Mouse (Mus musculus) lung, adult 2 months (tissue): Measurements from ENCODE around the gene Zdhhc21. TPM values are rescaled to one million over a fixed set of nuclear protein-coding genes. Genes with fewer than 3 reads are reported as not detected.
A peak's percentile ranks its signal among the peaks of the same experiment; 100 is the strongest.

Experiments used
- DNase-seq: peaks from one replicate; pipeline ENCODE4 v3.0.0; 2022
- H3K4me1 ChIP-seq: fragments of 200-500 bp; 2 replicates; pipeline ENCODE4 v1.6.1; 2011; ENCODE audit warnings: low read length; ENCODE audit not compliant: control insufficient read depth, insufficient read depth
- H3K4me3 ChIP-seq: fragments of 200-500 bp; replicated peaks from 2 replicates; pipeline ENCODE3; 2011; ENCODE audit warnings: low read depth, mild to moderate bottlenecking, control low read depth, low read length; ENCODE audit errors: extremely low read depth
- CTCF ChIP-seq: fragments of 200-500 bp; IDR thresholded peaks from 2 replicates; pipeline ENCODE4 v1.5.1; 2011; ENCODE audit warnings: mild to moderate bottlenecking, low read length, control low read depth; ENCODE audit not compliant: insufficient read depth
- POLR2A ChIP-seq: fragments of 200-500 bp; IDR thresholded peaks from 2 replicates; pipeline ENCODE4 v1.6.1; 2011; ENCODE audit warnings: low read depth, mild to moderate bottlenecking, control low read depth, low read length, borderline replicate concordance; ENCODE audit errors: extremely low read depth
- whole genome bisulfite sequencing: fragments of 180-500 bp; shearing (Covaris S2); methylation state at CpG from one replicate; pipeline ENCODE4 v1.1.7; 2018; 5-methylcytosine and 5-hydroxymethylcytosine counted together
- polyA plus RNA-seq: library from polyadenylated mRNA; depleted of rRNA; stranded (reverse); fragments of >200 nt; gene quantifications from 2 replicates; pipeline ENCODE4 v1.2.3, GENCODE M21; 2012; rRNA removed

Zdhhc21 gene
- polyA plus RNA-seq: 2.9 and 4.3 TPM in 2 replicates

GRCm38 (mm10) chr4:82859131-82860125, at the start of gene Zdhhc21:
Zdhhc21 (minus strand) TSS chr4:82859958.
- H3K4me1 ChIP-seq: peaks cover 3% of the 10 kb centered on the region; the same call in 1 of the 2 replicates
- peak within 1 kb of the TSS; percentile 86 for H3K4me3 ChIP-seq
- DNase-seq: peak; percentile 82
- TF ChIP-seq CTCF (no peak), POLR2A (no peak)
- WGBS: 2% methylated on average over 81 of the region's 82 CpGs

DNA sequence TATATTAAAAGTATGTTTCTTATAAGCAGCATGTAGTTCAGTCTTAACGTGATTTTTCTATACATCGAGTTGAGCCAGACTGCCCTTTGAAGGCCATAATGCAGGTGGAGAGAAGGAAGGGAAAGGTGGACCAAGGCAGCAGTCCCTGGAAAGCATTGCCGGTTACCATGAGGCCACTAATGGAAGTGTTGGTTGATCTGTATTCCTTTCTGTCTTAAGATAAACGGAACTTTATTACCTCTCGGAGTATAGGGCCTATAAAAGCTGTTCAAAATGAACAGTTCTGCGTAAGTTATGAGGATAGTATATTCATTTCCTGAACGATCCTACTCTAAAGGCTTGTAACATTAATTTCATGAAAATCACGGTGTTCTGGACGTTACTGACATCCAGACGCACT, 35.5 kb upstream of the Zdhhc21 start:
- TF ChIP-seq POLR2A (no peak), CTCF (no peak)
- DNase-seq: no peak
- H3K4me3 ChIP-seq: no peak overlapping the region
- H3K4me1 ChIP-seq: no peaks in the 10 kb centered on the region
- WGBS: 82% methylated on average over 10 of the region's 10 CpGs

DNA sequence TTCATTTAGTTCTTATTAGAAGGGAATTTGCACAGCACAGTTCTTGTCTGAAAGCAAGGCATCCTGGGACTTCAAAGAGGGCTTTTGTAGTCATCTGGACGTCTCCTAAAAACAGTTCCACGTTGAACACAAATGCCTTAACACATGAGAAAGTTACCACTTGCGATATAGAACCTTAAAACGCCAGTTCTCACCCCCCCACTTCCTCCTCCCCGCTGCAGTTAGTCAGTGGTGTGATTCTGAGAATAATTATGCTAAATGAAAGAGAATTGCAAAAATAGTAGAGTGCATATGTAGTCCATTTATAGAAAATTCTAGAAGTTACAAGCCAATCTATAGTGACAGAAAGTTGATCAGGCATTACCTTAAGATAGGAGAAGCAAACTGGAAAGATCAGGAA, 32.5 kb upstream of the Zdhhc21 start:
- no peak for DNase-seq
- Histone ChIP-seq H3K4me1 (no peaks in the 10 kb centered on the region), H3K4me3 (no peak overlapping the region)
- 83% methylated on average over 5 of the region's 5 CpGs for WGBS
- TF ChIP-seq POLR2A (no peak), CTCF (no peak)

DNA sequence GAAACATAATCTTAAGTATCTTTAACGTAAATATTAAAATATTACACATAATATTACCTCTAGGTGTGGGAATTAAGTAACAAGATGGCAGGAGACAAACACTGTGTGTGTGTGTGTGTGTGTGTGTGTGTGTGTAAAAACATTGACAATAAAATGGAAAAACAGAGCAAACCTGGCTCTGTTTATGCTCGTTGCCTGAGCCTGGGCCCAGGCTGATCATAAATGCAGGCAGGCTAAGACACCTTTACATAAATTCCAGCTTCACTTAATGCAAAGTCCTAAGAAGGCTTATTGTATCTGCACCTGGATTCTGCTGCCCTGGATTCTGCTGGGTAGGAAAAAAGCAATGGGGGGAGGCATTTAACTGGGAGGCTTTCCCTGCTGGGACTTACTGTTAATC, 31.8 kb upstream of the Zdhhc21 start:
- WGBS: 69% methylated on average over 2 of the region's 2 CpGs
- TF ChIP-seq POLR2A (no peak), CTCF (no peak)
- Histone ChIP-seq H3K4me1 (no peaks in the 10 kb centered on the region), H3K4me3 (no peak overlapping the region)
- DNase-seq: no peak

DNA sequence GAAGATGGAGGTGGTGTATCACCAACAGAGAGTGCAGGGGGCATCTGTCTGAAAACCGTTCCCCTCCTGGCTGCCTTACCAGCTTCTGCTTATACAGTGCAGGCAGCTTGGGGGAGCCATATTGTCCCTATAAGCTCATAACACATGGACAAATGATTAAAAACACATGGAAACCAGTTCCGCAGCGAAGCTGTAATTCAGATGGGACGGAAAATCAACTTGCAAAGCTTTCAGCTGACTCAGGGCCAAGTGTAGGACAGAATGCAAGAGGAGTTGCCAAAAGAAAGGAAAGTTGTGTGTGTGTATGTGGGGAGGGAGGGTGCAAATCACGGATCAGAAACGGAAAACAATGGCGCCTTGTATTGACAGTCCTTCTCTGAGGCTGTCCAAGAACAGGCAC, 31.3 kb upstream of the Zdhhc21 start:
- H3K4me1 ChIP-seq: no peaks in the 10 kb centered on the region
- WGBS: 72% methylated on average over 7 of the region's 7 CpGs
- H3K4me3 ChIP-seq: no peak overlapping the region
- TF ChIP-seq POLR2A (no peak), CTCF (no peak)
- no peak for DNase-seq

- Histone ChIP-seq H3K4me1 (no peaks in the 10 kb centered on the region), H3K4me3 (no peak overlapping the region)
- 82% methylated on average over 4 of the region's 4 CpGs for WGBS
- DNase-seq: no peak
- TF ChIP-seq POLR2A: no peak
- TF ChIP-seq CTCF: no peak
Measured at GRCm38 (mm10) chr4:82890585-82890984, 30.8 kb upstream of the Zdhhc21 start.

GRCm38 (mm10) chr4:82886148-82886547, 26.4 kb upstream of the Zdhhc21 start:
- 81% methylated on average over 2 of the region's 2 CpGs for WGBS
- Histone ChIP-seq H3K4me3 (no peak overlapping the region), H3K4me1 (no peaks in the 10 kb centered on the region)
- TF ChIP-seq CTCF (no peak), POLR2A (no peak)
- DNase-seq: no peak

DNA sequence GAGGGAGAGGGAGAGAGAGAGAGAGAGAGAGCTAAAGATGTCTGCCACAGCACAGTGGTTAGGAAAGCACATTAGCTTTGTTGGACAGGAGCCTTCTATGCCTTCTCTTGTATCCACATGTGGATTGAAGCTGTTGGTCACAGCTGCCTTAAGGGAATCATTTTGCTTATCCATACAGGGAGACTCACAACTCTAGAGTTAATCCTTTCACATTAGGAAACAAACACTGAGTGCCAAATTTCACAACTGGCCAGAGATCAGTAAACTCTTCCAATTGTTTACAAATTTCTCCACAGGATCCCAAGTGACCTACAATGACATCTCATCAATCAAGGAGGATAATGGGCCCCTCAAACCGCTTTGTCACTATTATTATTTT, 25.8 kb upstream of the Zdhhc21 start:
- no peak for TF ChIP-seq CTCF
- no peak for TF ChIP-seq POLR2A
- WGBS: 27% methylated on average over 1 of the region's 1 CpGs
- H3K4me1 ChIP-seq: no peaks in the 10 kb centered on the region
- no peak for DNase-seq
- no peak overlapping the region for H3K4me3 ChIP-seq

GRCm38 (mm10) chr4:82884636-82885534, 25.1 kb upstream of the Zdhhc21 start, which contains the start of gene Cer1:
Cer1 (minus strand) TSS chr4:82885148.
- TF ChIP-seq CTCF (no peak), POLR2A (no peak)
- no peak for DNase-seq
- Histone ChIP-seq H3K4me3 (no peak within 1 kb of the TSS), H3K4me1 (no peaks in the 10 kb centered on the region)
- WGBS: 66% methylated on average over 18 of the region's 19 CpGs
